Mouse (Mus musculus) liver, postnatal 0 days (tissue): ENCODE results near the gene H2-K1.

Experiments used
- CTCF ChIP-seq: sonication (generic); IDR thresholded peaks from 2 replicates; pipeline ENCODE4 v1.5.1; 2016; ENCODE audit warnings: antibody characterized with exemption, low read depth
- EP300 ChIP-seq: IDR thresholded peaks from 2 replicates; pipeline ENCODE4 v1.6.1; 2016; ENCODE audit warnings: antibody characterized with exemption, low read depth, mild to moderate bottlenecking

DNA sequence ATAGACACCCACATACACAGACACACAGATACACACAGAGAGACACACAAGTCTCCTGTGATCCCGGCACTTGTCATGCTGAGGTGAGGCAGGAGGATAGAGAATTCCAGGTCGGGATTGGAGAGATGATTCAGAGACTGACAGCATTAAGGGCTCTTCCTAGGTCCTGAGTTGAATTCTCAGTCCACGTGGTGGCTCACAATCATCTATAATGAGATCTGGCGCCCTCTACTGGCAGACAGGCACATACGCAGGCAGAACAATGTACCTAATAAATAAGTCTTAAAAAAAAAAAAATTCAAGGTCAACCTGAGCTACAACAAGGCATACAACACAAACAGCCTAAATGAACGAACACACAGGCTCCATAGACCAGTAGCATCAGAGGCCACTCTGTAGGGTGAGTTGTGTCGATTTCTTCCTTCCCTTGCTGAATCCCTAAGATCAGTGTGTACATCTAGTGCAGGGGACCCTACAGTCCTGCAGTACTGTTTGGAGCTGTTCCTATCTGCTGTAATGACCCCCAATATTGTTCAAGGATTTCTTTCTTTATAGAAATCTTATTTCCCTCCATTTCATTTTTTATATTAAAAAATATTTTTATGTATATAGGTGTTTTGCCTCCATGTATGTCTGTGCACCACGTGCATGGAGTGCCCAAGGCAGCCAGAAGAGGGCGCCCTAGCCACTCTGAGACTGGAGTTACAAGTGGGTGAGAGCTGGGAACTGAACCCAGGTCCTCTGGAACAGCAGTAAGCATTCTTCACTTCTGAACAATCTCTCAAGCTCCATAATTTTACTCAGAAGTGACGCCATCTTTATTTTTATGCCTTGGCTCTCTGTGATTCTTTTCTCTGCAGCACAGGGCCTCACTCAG lies 8.1 kb downstream of the H2-K1 start:
- TF ChIP-seq CTCF = peak; percentile 88
- no peak for TF ChIP-seq EP300
